Comparison of ENCODE assay signal across 11 mouse cellular contexts in genomic region chr8:124752325-124752862, GRCm38 (mm10). TPM values are rescaled to one million over a fixed set of nuclear protein-coding genes. Genes with fewer than 3 reads are reported as not detected.
A peak's percentile ranks its signal among the peaks of the same experiment; 100 is the strongest.
DNase-seq lines count a peak whose midpoint lies in the region; ATAC-seq lines count a peak whose summit lies in the region.
"Had no signal": no experiment of that assay in that cellular context is flagged by ENCODE, and none has a peak within 500 bp of the region (broad histone marks: within the 10 kb centered on the region; RNA-seq: fewer than 3 reads in every experiment).

No protein-coding gene starts in this region.

- H3K4me1 ChIP-seq in kidney, embryonic 14.5 days (ENCODE audit: control insufficient read depth, insufficient read depth, low read length), result peaks cover 28% of the 10 kb centered on the region
- H3K4me1 ChIP-seq in embryonic facial prominence, embryonic 12.5 days, result peaks cover 17% of the 10 kb centered on the region; the same call in 1 of the 2 replicates
- peaks cover 19% of the 10 kb centered on the region for H3K4me1 ChIP-seq in limb, embryonic 12.5 days (replicated peaks)

- H3K27me3 ChIP-seq in kidney, embryonic 14.5 days (ENCODE audit: control insufficient read depth, insufficient read depth, low read length), result peaks cover 20% of the 10 kb centered on the region
- H3K27me3 ChIP-seq in embryonic facial prominence, embryonic 12.5 days, result peaks cover 43% of the 10 kb centered on the region
- peaks cover 63% of the 10 kb centered on the region for H3K27me3 ChIP-seq in limb, embryonic 12.5 days

- DNase-seq in kidney, postnatal 14 days, result no peak
- DNase-seq in adipocyte (ENCODE audit: low spot score), result no peak
- no peak for DNase-seq in lung, postnatal 14 days
- DNase-seq in lung, adult 18-20 months, result no peak
- DNase-seq: cerebellum, postnatal 36 days had no signal

- no peaks in the 10 kb centered on the region for H3K9me3 ChIP-seq in kidney, embryonic 14.5 days (ENCODE audit: control insufficient read depth, low read length)
- H3K9me3 ChIP-seq in embryonic facial prominence, embryonic 12.5 days, result no peaks in the 10 kb centered on the region
- no peaks in the 10 kb centered on the region for H3K9me3 ChIP-seq in limb, embryonic 12.5 days

- no peak overlapping the region for H3K9ac ChIP-seq in kidney, embryonic 14.5 days (ENCODE audit: low read depth, low read length)
- peak overlapping the region; percentile 24; the same call in 1 of the 2 replicates for H3K9ac ChIP-seq in embryonic facial prominence, embryonic 12.5 days
- no peak overlapping the region for H3K9ac ChIP-seq in limb, embryonic 12.5 days (replicated peaks)

- H3K4me2 ChIP-seq in kidney, embryonic 14.5 days (replicated peaks; ENCODE audit: low read depth, low read length), result peak overlapping the region; percentile 96
- H3K4me2 ChIP-seq in embryonic facial prominence, embryonic 12.5 days (replicated peaks), result peak overlapping the region; percentile 89; the same call in 1 of the 2 replicates
- peak overlapping the region; percentile 84 for H3K4me2 ChIP-seq in limb, embryonic 12.5 days

- ATAC-seq in kidney, embryonic 14.5 days (ENCODE audit: low FRiP score, low TSS enrichment), result no peak
- peak; percentile 18 for ATAC-seq in CD4-positive, CD25-positive, alpha-beta regulatory T cell, adult 4 months
- ATAC-seq in embryonic facial prominence, embryonic 12.5 days (ENCODE audit: insufficient number of reproducible peaks, insufficient read depth, low FRiP score, low TSS enrichment), result no peak
- ATAC-seq in limb, embryonic 12.5 days (ENCODE audit: insufficient number of reproducible peaks, insufficient read depth, low FRiP score, low TSS enrichment, low read depth), result no peak

- 38% methylated on average over 21 of the region's 21 CpGs for WGBS in kidney, embryonic 14.5 days
- 30% methylated on average over 21 of the region's 21 CpGs for WGBS in embryonic facial prominence, embryonic 12.5 days
- WGBS in limb, embryonic 12.5 days, result 28% methylated on average over 21 of the region's 21 CpGs

- no peak overlapping the region for H3K27ac ChIP-seq in kidney, embryonic 14.5 days (ENCODE audit: low read depth, low read length)
- no peak overlapping the region for H3K27ac ChIP-seq in embryonic facial prominence, embryonic 12.5 days
- H3K27ac ChIP-seq in limb, embryonic 12.5 days, result no peak overlapping the region
- H3K27ac ChIP-seq: gastrocnemius, adult 2 months; macrophage had no signal

- no peak overlapping the region for H3K4me3 ChIP-seq in kidney, embryonic 14.5 days (ENCODE audit: low read length)
- H3K4me3 ChIP-seq in embryonic facial prominence, embryonic 12.5 days, result peak overlapping the region; percentile 58; the same call in 1 of the 2 replicates
- peak overlapping the region; percentile 65 for H3K4me3 ChIP-seq in limb, embryonic 12.5 days (replicated peaks)

- H3K36me3 ChIP-seq in kidney, embryonic 14.5 days (ENCODE audit: control insufficient read depth, insufficient read depth, low read length), result no peaks in the 10 kb centered on the region
- H3K36me3 ChIP-seq in embryonic facial prominence, embryonic 12.5 days, result no peaks in the 10 kb centered on the region
- H3K36me3 ChIP-seq in limb, embryonic 12.5 days, result no peaks in the 10 kb centered on the region

RNA-seq across cellular contexts. Expression of gene Fam89a, which starts 0.8 kb away (rescaled TPM):
- polyA plus RNA-seq in kidney, embryonic 14.5 days (2014; fragmentation: Nextera tagmentation; extraction: Ambion mirVana), result 6.2 and 6.8 TPM in 2 replicates
- polyA plus RNA-seq in CD4-positive, CD25-positive, alpha-beta regulatory T cell, adult 4 months (2017; shearing (Covaris generic)), result under 1 TPM; 0.73 to 0.80 TPM
- 6.7 and 8.0 TPM in 2 replicates for polyA plus RNA-seq in embryonic facial prominence, embryonic 12.5 days (2016; fragmentation: Nextera tagmentation; extraction: Ambion mirVana)
- polyA plus RNA-seq in limb, embryonic 12.5 days (2016; fragmentation: Nextera tagmentation; extraction: Ambion mirVana), result 4.4 and 4.8 TPM in 2 replicates
- polyA plus RNA-seq: macrophage had no signal

RNA-seq across cellular contexts. Expression of gene Arv1, which starts 30.5 kb away (rescaled TPM):
- 30.9 and 32.2 TPM in 2 replicates for polyA plus RNA-seq in kidney, embryonic 14.5 days (2014; fragmentation: Nextera tagmentation; extraction: Ambion mirVana)
- 10 to 100 TPM; 13.1 to 18.7 TPM for polyA plus RNA-seq in CD4-positive, CD25-positive, alpha-beta regulatory T cell, adult 4 months (2017; shearing (Covaris generic))
- polyA plus RNA-seq in embryonic facial prominence, embryonic 12.5 days (2016; fragmentation: Nextera tagmentation; extraction: Ambion mirVana), result 33.2 and 35.6 TPM in 2 replicates
- polyA plus RNA-seq in limb, embryonic 12.5 days (2016; fragmentation: Nextera tagmentation; extraction: Ambion mirVana), result 29.2 and 34.2 TPM in 2 replicates

RNA-seq across cellular contexts. Expression of gene Ttc13, which starts 30.6 kb away (rescaled TPM):
- 36.3 and 57.1 TPM in 2 replicates for polyA plus RNA-seq in kidney, embryonic 14.5 days (2014; fragmentation: Nextera tagmentation; extraction: Ambion mirVana)
- 10 to 100 TPM; 32.1 to 32.6 TPM for polyA plus RNA-seq in CD4-positive, CD25-positive, alpha-beta regulatory T cell, adult 4 months (2017; shearing (Covaris generic))
- polyA plus RNA-seq in embryonic facial prominence, embryonic 12.5 days (2016; fragmentation: Nextera tagmentation; extraction: Ambion mirVana), result 52.8 and 54.1 TPM in 2 replicates
- polyA plus RNA-seq in limb, embryonic 12.5 days (2016; fragmentation: Nextera tagmentation; extraction: Ambion mirVana), result 51.4 and 52.0 TPM in 2 replicates

RNA-seq across cellular contexts. Expression of gene Trim67, which starts 40.5 kb away (rescaled TPM):
- 0.03 TPM in 1 of 2 replicates, not detected in the other for polyA plus RNA-seq in kidney, embryonic 14.5 days (2014; fragmentation: Nextera tagmentation; extraction: Ambion mirVana)
- polyA plus RNA-seq in CD4-positive, CD25-positive, alpha-beta regulatory T cell, adult 4 months (2017; shearing (Covaris generic)), result not detected
- 1.00 and 1.5 TPM in 2 replicates for polyA plus RNA-seq in embryonic facial prominence, embryonic 12.5 days (2016; fragmentation: Nextera tagmentation; extraction: Ambion mirVana)
- polyA plus RNA-seq in limb, embryonic 12.5 days (2016; fragmentation: Nextera tagmentation; extraction: Ambion mirVana), result 0.05 TPM in 1 of 2 replicates, not detected in the other
- polyA plus RNA-seq: macrophage had no signal
